Mouse (Mus musculus) G1E-ER4 (cell line): ENCODE data around the gene Arhgef40. TPM values are rescaled to one million over a fixed set of nuclear protein-coding genes. Genes with fewer than 3 reads are reported as not detected.

Experiments
- GATA1 ChIP-seq: IDR thresholded peaks from one replicate; pipeline ENCODE4 v1.8.0; 2012; ENCODE audit warnings: low read length, inconsistent platforms
- polyA plus RNA-seq: library from polyadenylated mRNA; stranded (reverse); fragments of >175 nt; gene quantifications from 2 replicates; pipeline ENCODE4 v1.2.3, GENCODE M21; 2012

Gene Arhgef40
- polyA plus RNA-seq, 1 experiment, result 40.6 TPM

GRCm38 (mm10) chr14:52011683-52012082 lies 27.2 kb downstream of the Arhgef40 start:
- TF ChIP-seq GATA1, result no peak

- TF ChIP-seq GATA1, result no peak
Measured at GRCm38 (mm10) chr14:52012085-52012484, 27.6 kb downstream of the Arhgef40 start.

- TF ChIP-seq GATA1, result no peak
Measured at GRCm38 (mm10) chr14:52012553-52012952, 28.0 kb downstream of the Arhgef40 start.

GRCm38 (mm10) chr14:52013021-52013610 lies 28.6 kb downstream of the Arhgef40 start:
- TF ChIP-seq GATA1, result no peak

- TF ChIP-seq GATA1, result no peak
Measured at GRCm38 (mm10) chr14:52013771-52014219, 29.3 kb downstream of the Arhgef40 start.

- no peak for TF ChIP-seq GATA1
Measured at GRCm38 (mm10) chr14:52014271-52014760, 29.8 kb downstream of the Arhgef40 start.

GRCm38 (mm10) chr14:52014761-52015311 lies 30.3 kb downstream of the Arhgef40 start:
- no peak for TF ChIP-seq GATA1

GRCm38 (mm10) chr14:52015445-52016100 lies 31.1 kb downstream of the Arhgef40 start, which contains the start of gene Tmem253:
Gene Tmem253 (plus strand): TSS chr14:52015658.
- TF ChIP-seq GATA1, result no peak

- no peak for TF ChIP-seq GATA1
Measured at GRCm38 (mm10) chr14:52016625-52017405, 32.3 kb downstream of the Arhgef40 start.

- TF ChIP-seq GATA1, result no peak
Measured at GRCm38 (mm10) chr14:52017662-52018061, 33.1 kb downstream of the Arhgef40 start.

- TF ChIP-seq GATA1, result no peak
Measured at GRCm38 (mm10) chr14:52018248-52019050, 33.9 kb downstream of the Arhgef40 start.

- TF ChIP-seq GATA1, result no peak
Measured at GRCm38 (mm10) chr14:52019051-52019589, 34.6 kb downstream of the Arhgef40 start.

- no peak for TF ChIP-seq GATA1
Measured at GRCm38 (mm10) chr14:52019590-52020340, 35.2 kb downstream of the Arhgef40 start.
